Mouse (Mus musculus) limb, embryonic 11.5 days (tissue): ENCODE results near the gene Clptm1. TPM values are rescaled to one million over a fixed set of nuclear protein-coding genes. Genes with fewer than 3 reads are reported as not detected.
A peak's percentile ranks its signal among the peaks of the same experiment; 100 is the strongest.

Experiments
- ATAC-seq: fragments of 200-750 bp; cut with Nextera tagmentation; 2 replicates; pipeline ENCODE4 v1.8.0; 2017; ENCODE audit warnings: low read depth; ENCODE audit not compliant: insufficient number of reproducible peaks, low FRiP score, low TSS enrichment
- DNase-seq: peaks from one replicate; pipeline ENCODE4 v3.0.0-alpha.2; 2015; ENCODE audit warnings: low spot score
- H3K27ac ChIP-seq: fragments of 300-500 bp; sonication (generic); replicated peaks from 2 replicates; pipeline ENCODE4 v1.5.1; 2014; ENCODE audit warnings: low read depth, mild to moderate bottlenecking, low read length
- H3K27me3 ChIP-seq: fragments of 300-500 bp; sonication (generic); 2 replicates; pipeline ENCODE4 v1.6.1; 2014; ENCODE audit warnings: mild to moderate bottlenecking, low read length, mixed read lengths; ENCODE audit not compliant: control insufficient read depth, insufficient read depth
- H3K36me3 ChIP-seq: fragments of 300-500 bp; sonication (generic); 2 replicates; pipeline ENCODE4 v1.6.1; 2014; ENCODE audit warnings: mild to moderate bottlenecking, low read length, moderate library complexity, mixed read lengths; ENCODE audit not compliant: control insufficient read depth, insufficient read depth
- H3K4me1 ChIP-seq: fragments of 300-500 bp; sonication (generic); 2 replicates; pipeline ENCODE4 v1.6.1; 2014; ENCODE audit warnings: low read length, mixed read lengths; ENCODE audit not compliant: control insufficient read depth, insufficient read depth
- H3K4me2 ChIP-seq: fragments of 300-500 bp; sonication (generic); 2 replicates; pipeline ENCODE4 v1.6.1; 2014; ENCODE audit warnings: low read depth, mild to moderate bottlenecking, moderate library complexity; ENCODE audit not compliant: severe bottlenecking
- H3K4me3 ChIP-seq: fragments of 300-500 bp; sonication (generic); 2 replicates; pipeline ENCODE4 v1.5.1; 2014; ENCODE audit warnings: low read depth, low read length
- H3K9ac ChIP-seq: fragments of 300-500 bp; sonication (generic); 2 replicates; pipeline ENCODE4 v1.6.1; 2014; ENCODE audit warnings: mild to moderate bottlenecking, low read length
- H3K9me3 ChIP-seq: fragments of 300-500 bp; sonication (generic); 2 replicates; pipeline ENCODE4 v1.6.1; 2016; ENCODE audit warnings: low read length; ENCODE audit not compliant: control insufficient read depth
- WGBS: fragments of 180-500 bp; shearing (Covaris S2); extraction: QIAGEN DNeasy Blood & Tissue Kit; methylation state at CpG from one replicate; pipeline ENCODE4 v1.1.7; 2014; 5-methylcytosine and 5-hydroxymethylcytosine counted together
- polyA plus RNA-seq: library from polyadenylated mRNA; unstranded; fragments of >200 nt; fragmentation: Nextera tagmentation; extraction: Ambion mirVana; gene quantifications from 2 replicates; pipeline ENCODE4 v1.2.1, GENCODE M21; 2014

The Clptm1 gene
- polyA plus RNA-seq, 1 experiment from 2014 or later = 97.3 TPM

DNA sequence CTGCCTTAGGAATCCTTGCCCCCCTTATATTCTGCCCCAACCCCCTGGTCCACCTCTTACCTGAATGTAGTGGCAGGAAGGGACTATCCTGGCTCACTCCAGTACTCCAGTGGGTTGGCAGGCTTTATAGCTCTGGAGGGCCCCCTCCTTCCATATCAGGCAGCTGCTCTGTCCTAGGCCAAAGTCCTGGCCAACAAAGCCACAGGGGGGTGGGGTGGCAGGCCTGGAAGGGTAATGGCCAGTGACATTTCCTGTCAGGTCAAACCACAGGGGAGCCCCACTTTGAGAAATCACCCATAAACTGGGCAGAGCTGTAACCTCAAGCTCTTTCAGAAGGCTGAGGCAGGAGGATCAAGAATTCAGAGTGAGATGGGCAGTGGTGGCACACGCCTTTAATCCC is 11.8 kb upstream of the Clptm1 start:
- Histone ChIP-seq H3K4me1 (no peaks in the 10 kb centered on the region), H3K9me3 (no peaks in the 10 kb centered on the region), H3K4me3 (no peak overlapping the region), H3K9ac (no peak overlapping the region), H3K36me3 (no peaks in the 10 kb centered on the region), H3K4me2 (no peak overlapping the region), H3K27me3 (no peaks in the 10 kb centered on the region), H3K27ac (no peak overlapping the region)
- no peak for DNase-seq
- no peak for ATAC-seq
- whole genome bisulfite sequencing = 75% methylated on average over 1 of the region's 1 CpGs

DNA sequence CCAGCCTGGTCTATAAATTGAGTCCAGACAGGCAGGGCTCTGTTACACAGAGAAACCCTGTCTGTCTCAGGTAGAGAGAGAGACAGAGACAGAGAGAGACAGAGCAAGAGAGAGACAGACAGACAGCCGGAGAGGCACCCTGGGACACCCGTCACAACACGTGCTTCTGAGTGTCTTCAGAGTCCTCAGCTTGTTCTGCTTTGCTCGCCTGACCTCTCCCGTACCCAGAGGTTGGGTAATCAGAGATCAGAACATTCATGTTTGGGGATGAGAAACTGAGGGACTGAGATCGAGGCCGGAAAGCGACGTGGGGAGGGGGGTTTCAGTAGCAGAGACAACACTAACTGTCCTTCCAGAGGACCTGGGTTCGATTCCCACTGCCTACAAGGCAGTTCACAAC is 11.0 kb upstream of the Clptm1 start:
- Histone ChIP-seq H3K9me3 (no peaks in the 10 kb centered on the region), H3K27me3 (no peaks in the 10 kb centered on the region), H3K27ac (no peak overlapping the region), H3K4me2 (no peak overlapping the region), H3K4me1 (no peaks in the 10 kb centered on the region), H3K9ac (no peak overlapping the region), H3K36me3 (no peaks in the 10 kb centered on the region), H3K4me3 (no peak overlapping the region)
- no peak for DNase-seq
- WGBS = 82% methylated on average over 10 of the region's 10 CpGs
- no peak for ATAC-seq

DNA sequence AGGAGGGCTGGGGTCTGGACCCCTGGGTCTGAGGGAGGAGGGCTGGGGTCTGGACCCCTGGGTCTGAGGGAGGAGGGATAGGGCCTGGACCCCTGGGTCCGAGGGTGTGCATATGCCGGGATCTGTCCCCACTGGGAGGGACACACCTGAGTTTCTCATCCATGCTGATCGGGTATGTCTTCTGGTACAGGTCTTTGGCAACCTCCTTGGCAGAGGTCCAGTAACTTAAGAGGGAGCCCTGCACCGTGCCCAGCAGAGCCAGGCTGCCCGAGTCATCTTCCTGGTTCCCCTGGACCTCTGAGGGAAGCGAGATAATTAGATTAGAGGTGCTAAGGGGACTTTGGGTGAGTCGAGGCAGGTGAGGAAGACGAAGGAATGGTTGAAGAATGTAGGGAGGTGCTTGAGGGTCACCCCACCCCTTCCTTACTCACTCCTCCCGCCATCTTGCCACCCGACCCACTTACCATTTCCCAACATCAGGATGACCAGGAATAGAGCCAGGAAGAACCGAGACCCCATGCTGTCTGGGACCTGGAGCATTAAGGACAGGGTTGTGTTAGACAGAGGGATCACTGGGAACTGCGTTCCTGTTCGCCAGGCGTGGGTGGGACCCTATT is 8.4 kb upstream of the Clptm1 start:
- Histone ChIP-seq H3K4me1 (no peaks in the 10 kb centered on the region), H3K4me3 (no peak overlapping the region), H3K9me3 (no peaks in the 10 kb centered on the region), H3K27me3 (no peaks in the 10 kb centered on the region), H3K4me2 (no peak overlapping the region), H3K9ac (no peak overlapping the region), H3K36me3 (no peaks in the 10 kb centered on the region), H3K27ac (no peak overlapping the region)
- DNase-seq (no peak), ATAC-seq (no peak)
- WGBS = 68% methylated on average over 14 of the region's 14 CpGs

- H3K9ac ChIP-seq = no peak overlapping the region
- no peaks in the 10 kb centered on the region for H3K27me3 ChIP-seq
- H3K4me2 ChIP-seq = no peak overlapping the region
- DNase-seq (no peak), ATAC-seq (no peak)
- WGBS = 72% methylated on average over 10 of the region's 10 CpGs
- no peaks in the 10 kb centered on the region for H3K4me1 ChIP-seq
- no peaks in the 10 kb centered on the region for H3K36me3 ChIP-seq
- H3K27ac ChIP-seq = no peak overlapping the region
- H3K4me3 ChIP-seq = no peak overlapping the region
- H3K9me3 ChIP-seq = no peaks in the 10 kb centered on the region
These were observed 6.7 kb upstream of the Clptm1 start for GRCm38 (mm10) chr7:19671511-19671910.

DNA sequence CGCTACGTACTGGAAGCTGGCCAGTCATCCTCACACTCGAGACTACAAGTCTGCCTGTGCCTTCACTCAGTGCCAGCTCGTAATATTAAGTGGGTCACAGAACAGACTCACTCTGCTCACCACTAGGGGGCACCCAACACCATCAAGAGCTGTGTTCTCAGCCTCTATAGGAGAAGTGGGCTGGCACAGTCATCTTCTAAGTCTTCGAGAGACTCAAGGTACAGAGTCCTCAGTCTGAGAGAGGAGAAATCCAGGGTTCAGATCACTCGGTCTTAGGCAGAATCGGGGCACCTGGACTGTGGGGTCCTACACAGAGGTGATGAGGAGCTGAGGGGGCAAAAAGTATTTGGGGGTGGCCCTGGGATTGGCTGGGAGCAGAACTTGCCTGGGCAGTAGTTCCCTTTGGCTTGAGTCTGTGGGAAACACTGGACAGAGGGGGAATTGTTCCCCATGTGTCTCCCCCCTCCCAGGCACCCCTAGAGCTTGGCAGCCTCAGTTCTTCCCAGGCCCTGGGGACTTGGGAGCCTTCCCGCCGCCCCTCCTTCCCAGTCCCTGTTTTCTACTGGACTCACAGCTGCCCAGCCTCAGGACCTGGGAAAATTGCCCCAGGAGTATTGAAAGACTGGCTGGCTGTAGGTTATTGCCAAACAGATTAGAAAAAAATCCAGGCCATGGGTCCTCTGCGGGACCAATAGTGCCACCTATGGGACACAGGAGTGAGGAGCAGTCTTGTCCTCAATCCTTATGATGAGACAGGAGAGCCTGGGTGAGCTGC is 4.3 kb upstream of the Clptm1 start:
- Histone ChIP-seq H3K4me2 (peak overlapping the region; percentile 25), H3K4me3 (no peak overlapping the region), H3K36me3 (no peaks in the 10 kb centered on the region), H3K4me1 (0 out of 2 replicates have a peak, but pooled peaks cover under 1% of the 10 kb centered on the region), H3K27ac (no peak overlapping the region), H3K9me3 (no peaks in the 10 kb centered on the region), H3K9ac (no peak overlapping the region), H3K27me3 (no peaks in the 10 kb centered on the region)
- DNase-seq = peak; percentile 92
- 10% methylated on average over 10 of the region's 10 CpGs for WGBS
- ATAC-seq = peak; percentile 57

GRCm38 (mm10) chr7:19667434-19667833 is 2.6 kb upstream of the Clptm1 start:
- Histone ChIP-seq H3K27ac (no peak overlapping the region), H3K36me3 (no peaks in the 10 kb centered on the region), H3K9ac (no peak overlapping the region), H3K27me3 (no peaks in the 10 kb centered on the region), H3K4me2 (no peak overlapping the region), H3K4me3 (no peak overlapping the region), H3K9me3 (no peaks in the 10 kb centered on the region), H3K4me1 (peaks cover 7% of the 10 kb centered on the region; the same call in 1 of the 2 replicates)
- 85% methylated on average over 2 of the region's 2 CpGs for WGBS
- DNase-seq (no peak), ATAC-seq (no peak)

- H3K27me3 ChIP-seq = no peaks in the 10 kb centered on the region
- 64% methylated on average over 3 of the region's 3 CpGs for WGBS
- H3K4me2 ChIP-seq = no peak overlapping the region
- no peak overlapping the region for H3K27ac ChIP-seq
- no peak overlapping the region for H3K9ac ChIP-seq
- H3K4me3 ChIP-seq = no peak overlapping the region
- H3K9me3 ChIP-seq = no peaks in the 10 kb centered on the region
- peaks cover 7% of the 10 kb centered on the region; the same call in 1 of the 2 replicates for H3K4me1 ChIP-seq
- no peak for ATAC-seq
- no peak for DNase-seq
- H3K36me3 ChIP-seq = no peaks in the 10 kb centered on the region; the same call in 1 of the 2 replicates
These were observed 1.9 kb upstream of the Clptm1 start for GRCm38 (mm10) chr7:19666750-19667149.

- Histone ChIP-seq H3K4me1 (peaks cover 7% of the 10 kb centered on the region; the same call in 1 of the 2 replicates), H3K36me3 (no peaks in the 10 kb centered on the region; the same call in 1 of the 2 replicates), H3K9me3 (no peaks in the 10 kb centered on the region), H3K4me3 (peak overlapping the region; percentile 99), H3K27ac (peak overlapping the region; percentile 44; the same call in 1 of the 2 replicates), H3K4me2 (peak overlapping the region; percentile 84), H3K9ac (peak overlapping the region; percentile 97), H3K27me3 (no peaks in the 10 kb centered on the region)
- under 1% methylated on average over 37 of the region's 37 CpGs for WGBS
- ATAC-seq (0 out of 2 replicates have a peak, but pooled peaks have one; percentile 18), DNase-seq (no peak)
These were observed 328 bp downstream of the Clptm1 start for GRCm38 (mm10) chr7:19664455-19664954.
